Mouse (Mus musculus) lung, postnatal 4 days (tissue): ENCODE measurements around the gene Gm17416.
A peak's percentile ranks its signal among the peaks of the same experiment; 100 is the strongest.

Experiments
- DNase-seq, 2 experiments: peaks; one replicate each; pipeline ENCODE4 v3.0.0; 2021

The Gm17416 gene

DNA sequence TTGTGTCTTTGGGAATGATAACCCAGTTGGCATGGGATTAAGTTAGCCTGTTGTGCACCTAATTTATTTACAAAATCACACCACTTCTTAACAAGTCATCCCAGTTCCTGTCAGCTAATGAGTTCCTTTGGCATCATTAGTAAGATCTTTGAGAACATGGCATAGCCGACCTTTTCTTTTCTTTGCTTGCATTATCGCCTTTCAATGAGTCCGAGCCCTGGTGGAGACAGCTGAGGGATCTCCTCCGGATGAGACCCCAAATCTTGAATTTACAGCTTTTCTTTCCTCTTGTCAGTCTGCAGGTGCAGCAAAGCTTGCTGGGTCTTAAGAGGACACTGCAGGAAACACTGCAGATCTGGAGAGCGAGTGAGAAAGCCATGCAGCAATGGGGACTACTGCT is at the start of gene Gm17416:
Gene Gm17416 (plus strand): TSS at position 301 of the 400 bp plus-strand sequence.
- no peak for DNase-seq

GRCm38 (mm10) chr2:152539944-152540710 is 29.0 kb upstream of the Gm17416 start, which contains the start of gene Defb29:
Gene Defb29, minus strand, starts transcription at chr2:152540098.
- no peak for DNase-seq

DNA sequence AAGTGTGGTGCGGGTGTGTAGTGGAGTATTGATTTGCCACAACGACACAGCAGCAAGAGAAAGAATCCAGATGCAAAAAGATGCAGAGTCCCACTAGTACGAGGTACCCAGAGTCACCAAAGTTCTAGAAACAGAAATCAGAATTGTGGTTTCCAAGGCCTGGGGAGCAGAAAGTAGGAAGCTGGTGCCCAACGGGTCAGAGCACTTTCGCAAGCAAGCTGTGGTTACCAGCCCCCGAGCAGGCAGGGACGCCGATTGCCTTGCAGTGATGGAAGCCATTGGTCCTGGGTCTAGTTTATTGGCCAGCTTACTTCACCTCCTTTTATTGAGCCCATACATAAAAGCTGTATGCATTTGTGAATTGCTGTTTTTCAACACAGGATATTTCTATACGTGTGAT is 27.2 kb upstream of the Gm17416 start:
- no peak for DNase-seq

DNA sequence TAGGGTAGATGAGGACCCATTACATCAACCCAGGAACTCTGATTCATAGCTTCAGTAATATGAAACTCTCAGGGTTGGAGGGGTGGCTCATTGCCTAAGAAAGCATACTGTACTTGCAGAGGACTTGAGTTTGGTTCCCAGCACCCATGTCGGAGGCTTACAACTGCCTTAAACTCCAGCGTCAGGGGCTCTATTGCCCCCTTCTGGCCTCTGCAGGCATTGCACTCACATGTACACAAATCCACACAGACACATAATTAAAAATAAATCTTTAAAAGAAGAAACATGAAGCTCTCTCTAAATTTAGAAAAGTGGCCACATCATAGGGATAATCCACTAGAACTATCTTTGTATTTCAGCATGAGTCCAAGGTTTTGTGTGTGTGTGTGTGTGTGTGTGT is 26.2 kb upstream of the Gm17416 start:
- DNase-seq: no peak

GRCm38 (mm10) chr2:152543478-152543877 is 25.7 kb upstream of the Gm17416 start:
- no peak for DNase-seq

DNA sequence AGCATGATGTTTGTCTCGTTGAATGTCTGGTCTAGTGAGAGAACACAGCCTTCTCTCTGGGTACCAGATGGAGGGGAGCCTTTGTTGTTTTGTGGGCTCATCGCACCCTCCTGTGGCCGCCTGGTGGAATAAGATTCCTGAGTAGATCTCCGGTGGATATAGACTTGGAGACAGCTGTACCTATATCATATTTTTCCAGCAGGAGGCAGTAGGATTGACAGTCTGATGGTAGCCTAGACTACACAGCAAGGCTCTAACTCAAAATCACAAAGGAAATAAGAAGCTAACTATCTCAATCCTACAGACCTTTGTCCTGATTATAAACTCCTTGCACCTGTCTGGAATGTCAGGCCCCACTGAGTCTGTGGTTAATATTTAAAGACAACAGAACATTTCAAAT is 24.4 kb upstream of the Gm17416 start:
- DNase-seq: peak; percentile 53 to 54

DNA sequence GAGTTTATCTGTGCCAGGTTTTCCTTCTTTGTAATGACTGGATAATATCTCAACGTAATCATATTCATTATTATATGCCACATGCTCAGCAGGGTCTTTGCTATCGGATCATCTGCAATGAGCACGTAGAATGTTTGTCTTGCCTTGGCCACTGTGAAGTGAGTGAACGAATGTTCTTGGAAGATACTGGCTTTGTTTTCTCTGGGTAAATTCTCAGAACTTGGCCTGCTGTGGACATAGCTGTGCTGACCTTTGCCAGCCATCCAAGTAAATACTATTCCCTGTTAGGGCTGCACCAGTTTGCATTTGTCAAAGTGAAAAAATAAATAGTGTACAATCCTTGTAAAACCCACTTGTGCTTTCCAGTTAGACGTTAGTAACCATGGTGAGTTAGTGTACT is 21.0 kb upstream of the Gm17416 start:
- DNase-seq: no peak

DNA sequence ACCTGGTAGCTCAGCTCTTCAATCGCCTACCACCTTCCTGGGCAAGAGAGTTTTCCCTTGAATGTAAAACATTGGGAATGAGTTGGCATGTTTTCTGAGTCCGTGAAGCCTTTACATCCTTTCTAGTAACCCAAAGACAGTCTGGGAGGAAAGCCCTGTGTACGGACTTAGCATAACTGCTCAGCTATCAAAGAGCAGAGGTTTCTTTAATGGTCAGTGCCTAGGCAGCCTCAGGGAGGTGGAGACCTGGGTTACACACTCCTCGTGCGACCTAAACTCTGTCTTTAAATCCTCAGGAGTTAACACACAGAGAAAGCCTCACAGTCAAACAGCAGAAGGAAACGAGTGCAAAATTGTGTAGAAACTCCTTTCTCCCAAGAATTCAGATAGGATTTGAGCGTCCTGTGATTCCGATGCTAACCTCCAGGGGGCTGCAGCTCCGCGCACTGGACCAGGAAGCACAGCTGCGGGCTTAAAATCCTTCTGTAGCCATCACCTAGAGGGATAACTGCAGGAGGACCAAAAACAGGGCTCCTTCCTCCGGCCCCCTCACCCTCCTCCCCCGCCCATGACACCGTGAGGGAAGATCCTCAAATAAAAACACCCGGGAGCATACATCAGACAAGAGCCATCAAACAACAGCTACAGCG is 15.2 kb upstream of the Gm17416 start:
- DNase-seq: peak; percentile 27 to 51

GRCm38 (mm10) chr2:152556655-152557054 is 12.5 kb upstream of the Gm17416 start:
- DNase-seq: no peak

DNA sequence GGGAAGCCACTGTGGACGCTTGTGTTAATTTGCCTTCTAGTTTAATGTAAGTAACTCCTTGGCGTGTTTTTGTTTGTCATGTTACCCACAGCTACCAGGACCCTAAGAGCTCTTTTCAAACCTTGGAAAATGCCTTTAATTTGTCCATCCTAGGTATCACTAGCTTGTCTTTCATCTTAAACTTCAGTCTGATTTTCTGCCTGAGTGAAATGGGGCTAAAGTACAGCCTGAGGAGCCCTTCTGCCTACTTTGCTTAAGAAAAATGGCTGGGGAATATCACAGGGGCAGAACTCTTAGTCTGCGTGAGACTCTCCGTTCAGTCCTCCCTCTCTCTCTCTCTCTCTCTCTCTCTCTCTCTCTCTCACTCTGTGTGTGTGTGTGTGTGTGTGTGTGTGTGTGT is 743 bp downstream of the Gm17416 start:
- DNase-seq: no peak

GRCm38 (mm10) chr2:152570313-152570712 is 1.2 kb downstream of the Gm17416 start:
- no peak for DNase-seq

GRCm38 (mm10) chr2:152572114-152572794 is 3.1 kb downstream of the Gm17416 start, which contains the start of gene Defb21:
Gene Defb21, plus strand, starts transcription at chr2:152572744.
- no peak for DNase-seq

GRCm38 (mm10) chr2:152573484-152573883 is 4.3 kb downstream of the Gm17416 start:
- no peak for DNase-seq

DNA sequence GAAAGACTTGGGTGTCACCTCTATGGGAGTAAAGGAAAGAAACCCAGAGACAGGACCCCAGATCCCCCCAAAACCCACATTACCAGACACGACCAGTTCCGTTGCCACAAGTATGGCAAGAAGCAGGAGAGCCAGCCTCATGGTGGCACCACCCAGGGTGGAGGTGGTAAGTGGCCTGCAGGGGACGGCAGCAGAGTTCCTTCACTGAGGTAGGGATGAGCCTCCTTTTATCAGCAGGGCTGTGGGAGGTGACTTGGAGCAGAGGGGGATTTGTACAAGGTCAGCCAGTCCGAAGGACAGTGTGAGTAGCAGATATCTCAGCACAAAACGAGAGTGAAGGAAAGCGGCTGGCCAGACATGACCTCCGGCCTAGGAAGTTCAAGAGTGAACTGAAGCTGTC is 11.0 kb downstream of the Gm17416 start, which contains the start of gene Defb19:
Gene Defb19 (minus strand): TSS at position 206 of the 400 bp plus-strand sequence.
- DNase-seq: no peak

- DNase-seq: no peak
These were observed 11.5 kb downstream of the Gm17416 start for GRCm38 (mm10) chr2:152580612-152581011.

DNA sequence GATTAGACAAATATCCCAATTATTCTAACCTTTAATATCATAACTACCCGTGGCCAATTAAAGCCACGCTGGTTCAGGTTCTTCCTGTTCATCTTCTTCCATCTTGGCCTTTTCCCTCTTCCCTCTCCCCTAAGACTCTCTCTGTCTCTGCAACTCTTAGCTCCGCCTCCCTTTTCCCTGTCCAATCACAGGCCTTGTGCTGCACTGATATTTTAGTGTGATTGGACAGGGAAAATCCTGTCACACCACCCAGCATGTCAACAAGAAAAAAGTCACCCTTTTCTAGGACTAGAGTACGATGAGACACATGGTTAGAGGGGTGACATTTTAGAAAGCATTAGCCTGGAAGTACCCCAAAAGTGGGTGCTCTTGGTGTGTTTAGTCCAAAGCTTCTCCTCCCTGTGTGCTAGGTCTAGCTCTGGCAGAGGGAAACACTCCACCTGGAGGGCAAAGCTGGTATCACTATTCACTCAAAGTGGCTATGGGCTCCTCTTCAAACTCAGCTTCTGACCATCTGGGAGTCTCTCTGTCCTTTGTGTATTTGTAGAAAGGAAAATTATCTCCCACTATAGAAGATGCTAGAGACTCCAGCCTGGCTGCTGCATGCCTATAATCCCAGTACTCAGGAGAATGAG is 17.9 kb downstream of the Gm17416 start:
- peak in 1 of 2 experiments; percentile 6 for DNase-seq

GRCm38 (mm10) chr2:152588450-152588849 is 19.3 kb downstream of the Gm17416 start:
- peak in 1 of 2 experiments; percentile 7 for DNase-seq

GRCm38 (mm10) chr2:152589021-152589420 is 19.9 kb downstream of the Gm17416 start:
- peak in 1 of 2 experiments; percentile 6 for DNase-seq

DNA sequence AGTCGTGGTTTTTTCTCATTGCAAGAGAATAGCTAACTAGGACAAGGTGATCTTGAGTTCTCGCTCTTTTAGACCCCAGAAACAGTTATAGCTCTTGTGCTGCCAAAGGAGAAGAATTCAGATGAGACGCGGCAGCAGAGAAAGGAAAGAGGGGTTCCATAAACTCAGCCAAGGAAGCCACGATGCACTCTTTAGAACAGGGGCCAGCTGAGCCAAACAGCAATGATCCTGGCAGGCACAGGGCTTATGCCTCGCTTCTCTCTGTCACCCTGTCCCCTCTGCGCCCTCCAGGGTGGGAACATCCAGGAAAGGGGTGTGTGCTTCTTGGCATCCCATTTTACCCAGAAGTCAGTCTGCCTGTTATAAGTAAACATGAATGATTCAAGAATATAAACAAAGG is 30.2 kb downstream of the Gm17416 start, which contains the start of gene Defb45:
Gene Defb45 (minus strand): TSS at position 101 of the 400 bp plus-strand sequence.
- DNase-seq: no peak

DNA sequence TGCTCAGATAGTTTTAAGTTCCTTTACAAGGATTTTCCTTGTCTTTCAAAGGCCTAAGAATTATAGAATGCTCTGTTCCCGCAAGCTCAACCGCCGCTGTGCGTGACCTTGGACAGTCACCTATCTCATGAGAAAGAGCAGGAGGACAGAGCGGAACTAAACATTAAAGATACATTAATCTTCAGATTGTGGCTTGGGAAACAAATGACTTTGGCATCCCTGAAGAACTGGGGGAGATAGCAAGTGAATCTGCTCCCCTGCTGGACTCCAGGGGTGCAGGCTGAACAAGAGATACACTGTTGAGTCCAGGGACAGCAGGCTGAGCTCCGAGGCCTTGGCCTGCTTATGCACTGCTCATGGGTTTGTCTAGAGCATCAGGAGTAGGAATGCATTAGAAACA is 30.9 kb downstream of the Gm17416 start:
- no peak for DNase-seq

GRCm38 (mm10) chr2:152601275-152601960 is 32.3 kb downstream of the Gm17416 start:
- no peak for DNase-seq

DNA sequence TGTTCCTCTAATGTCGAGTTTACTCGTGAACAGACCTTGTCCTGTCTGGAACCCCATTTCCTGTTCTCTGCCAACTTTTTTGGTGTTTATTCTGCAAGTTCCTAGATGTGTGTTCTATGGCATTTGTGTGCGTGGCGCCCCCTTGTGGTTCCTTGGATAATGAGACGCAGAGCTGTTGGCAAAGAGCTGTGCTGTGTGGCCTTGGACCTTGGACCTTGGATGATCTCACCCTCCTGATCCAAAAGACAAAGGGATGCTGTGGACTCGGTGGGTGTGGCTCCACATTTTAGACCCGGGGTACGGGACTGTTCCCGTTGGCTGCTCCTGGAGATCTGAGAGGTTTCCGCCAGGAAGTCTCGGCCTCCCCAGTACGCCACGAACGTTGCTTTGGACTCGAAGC is 34.9 kb downstream of the Gm17416 start, which contains the start of gene Defb36:
Gene Defb36 (plus strand): TSS at position 271 of the 400 bp plus-strand sequence.
- peak in 1 of 2 experiments; percentile 45 for DNase-seq
